Mouse (Mus musculus) gonadal fat pad, adult 2 months (tissue): Measurements from ENCODE around the gene Mpc1. TPM values are rescaled to one million over a fixed set of nuclear protein-coding genes. Genes with fewer than 3 reads are reported as not detected.
"Not testable (repeated sequence)": the region's sequence is repeated elsewhere in the genome, so short reads cannot be mapped to it uniquely, and the experiment has no call there.

ENCODE experiments used
- DNase-seq: peaks from one replicate; pipeline ENCODE4 v3.0.0-alpha.2; 2012; ENCODE audit warnings: low read depth
- polyA plus RNA-seq: library from polyadenylated mRNA; depleted of rRNA; stranded (reverse); fragments of >200 nt; gene quantifications from 2 replicates; pipeline ENCODE4 v1.2.3, GENCODE M21; 2012; rRNA removed

Gene Mpc1
- 313 and 529 TPM in 2 replicates for polyA plus RNA-seq

- DNase-seq, result no peak
Measured at GRCm38 (mm10) chr17:8282821-8283525, at the start of gene Mpc1. Mpc1 (plus strand) TSS chr17:8282904.

GRCm38 (mm10) chr17:8233618-8234214, 49.0 kb upstream of the Mpc1 start:
- no peak for DNase-seq

- DNase-seq, result no peak
Measured at GRCm38 (mm10) chr17:8234537-8234936, 48.2 kb upstream of the Mpc1 start.

GRCm38 (mm10) chr17:8235743-8236142, 47.0 kb upstream of the Mpc1 start, which contains the start of gene Ccr6:
Ccr6 (plus strand) TSS chr17:8236043.
- DNase-seq, result no peak

GRCm38 (mm10) chr17:8238012-8238710, 44.5 kb upstream of the Mpc1 start:
- no peak for DNase-seq

- no peak for DNase-seq
Measured at GRCm38 (mm10) chr17:8239561-8239960, 43.1 kb upstream of the Mpc1 start.

- no peak for DNase-seq
Measured at GRCm38 (mm10) chr17:8240517-8240916, 42.2 kb upstream of the Mpc1 start.

GRCm38 (mm10) chr17:8241645-8242044, 41.1 kb upstream of the Mpc1 start:
- no peak for DNase-seq

GRCm38 (mm10) chr17:8242186-8242585, 40.5 kb upstream of the Mpc1 start:
- DNase-seq, result no peak

- DNase-seq, result no peak
Measured at GRCm38 (mm10) chr17:8244124-8244523, 38.6 kb upstream of the Mpc1 start.

GRCm38 (mm10) chr17:8246102-8246754, 36.5 kb upstream of the Mpc1 start:
- DNase-seq, result no peak

- no peak for DNase-seq
Measured at GRCm38 (mm10) chr17:8251704-8252103, 31.0 kb upstream of the Mpc1 start.

GRCm38 (mm10) chr17:8254268-8254667, 28.4 kb upstream of the Mpc1 start:
- no peak for DNase-seq

- no peak for DNase-seq
Measured at GRCm38 (mm10) chr17:8254914-8255313, 27.8 kb upstream of the Mpc1 start.

GRCm38 (mm10) chr17:8255583-8255982, 27.1 kb upstream of the Mpc1 start:
- no peak for DNase-seq

GRCm38 (mm10) chr17:8256982-8257381, 25.7 kb upstream of the Mpc1 start:
- DNase-seq, result no peak

GRCm38 (mm10) chr17:8264638-8265037, 18.1 kb upstream of the Mpc1 start:
- not testable (repeated sequence) for DNase-seq

- DNase-seq, result no peak
Measured at GRCm38 (mm10) chr17:8272054-8272749, 10.5 kb upstream of the Mpc1 start.

- no peak for DNase-seq
Measured at GRCm38 (mm10) chr17:8272951-8273350, 9.8 kb upstream of the Mpc1 start.

- no peak for DNase-seq
Measured at GRCm38 (mm10) chr17:8276071-8276470, 6.6 kb upstream of the Mpc1 start.

- DNase-seq, result no peak
Measured at GRCm38 (mm10) chr17:8276680-8277079, 6.0 kb upstream of the Mpc1 start.

- DNase-seq, result no peak
Measured at GRCm38 (mm10) chr17:8277266-8277665, 5.4 kb upstream of the Mpc1 start.
